Mouse (Mus musculus): ENCODE measurements around the gene Il25. TPM values are rescaled to one million over a fixed set of nuclear protein-coding genes. Genes with fewer than 3 reads are reported as not detected.

The Il25 gene
- total RNA-seq, 2 experiments from 2014 or later, result not detected

GRCm38 (mm10) chr14:54925349-54926342, 6.8 kb upstream of the Il25 start, which contains the start of gene Efs:
Gene Efs, minus strand, starts transcription at chr14:54926126.
- DNase-seq, result peak; percentile 78
- intact Hi-C loops (cut with DNase I; ENCODE audit: low total_unique reads), result no loop called here

GRCm38 (mm10) chr14:54926401-54927158, 5.9 kb upstream of the Il25 start:
- intact Hi-C loops (cut with DNase I; ENCODE audit: low total_unique reads), result no loop called here
- DNase-seq, result peak; percentile 79

- DNase-seq, result no peak
- intact Hi-C loops (cut with DNase I; ENCODE audit: low total_unique reads), result no loop called here
Measured at GRCm38 (mm10) chr14:54927296-54927695, 5.2 kb upstream of the Il25 start.

GRCm38 (mm10) chr14:54929801-54930200, 2.7 kb upstream of the Il25 start:
- intact Hi-C loops (cut with DNase I; ENCODE audit: low total_unique reads), result loop anchor here (10.0 kb wide), 1 partner anchor 85 kb away; no protein-coding TSS in a partner anchor

GRCm38 (mm10) chr14:54930431-54930830, 2.1 kb upstream of the Il25 start:
- intact Hi-C loops (cut with DNase I; ENCODE audit: low total_unique reads), result loop anchor here (10.0 kb wide), 1 partner anchor 86 kb away; no protein-coding TSS in a partner anchor
- DNase-seq, result no peak

More at GRCm38 (mm10) chr14:54929801-54930200, 2.7 kb upstream of the Il25 start:
- no peak for DNase-seq

- no peak for DNase-seq
- intact Hi-C loops (cut with DNase I; ENCODE audit: low total_unique reads), result loop anchor here (5.0 to 10.0 kb wide), 2 partner anchors 34 to 91 kb away; no protein-coding TSS in a partner anchor
Measured at GRCm38 (mm10) chr14:54935904-54936830, 3.7 kb downstream of the Il25 start, which contains the start of gene Cmtm5. Gene Cmtm5, plus strand, starts transcription at chr14:54936261.

GRCm38 (mm10) chr14:54936831-54937160, 4.3 kb downstream of the Il25 start:
- intact Hi-C loops (cut with DNase I; ENCODE audit: low total_unique reads), result loop anchor here (5.0 to 10.0 kb wide), 2 partner anchors 34 to 92 kb away; no protein-coding TSS in a partner anchor
- no peak for DNase-seq

GRCm38 (mm10) chr14:54937361-54938182, 5.1 kb downstream of the Il25 start:
- intact Hi-C loops (cut with DNase I; ENCODE audit: low total_unique reads), result loop anchor here (5.0 to 10.0 kb wide), 2 partner anchors 35 to 93 kb away; no protein-coding TSS in a partner anchor
- DNase-seq, result no peak

- DNase-seq, result no peak
- intact Hi-C loops (cut with DNase I; ENCODE audit: low total_unique reads), result loop anchor here (5.0 to 10.0 kb wide), 2 partner anchors 36 to 94 kb away; no protein-coding TSS in a partner anchor
Measured at GRCm38 (mm10) chr14:54938431-54939219, 6.1 kb downstream of the Il25 start.

GRCm38 (mm10) chr14:54939434-54940175, 7.1 kb downstream of the Il25 start:
- peak; percentile 61 for DNase-seq
- intact Hi-C loops (cut with DNase I; ENCODE audit: low total_unique reads), result loop anchor here (5.0 to 10.0 kb wide), 2 partner anchors 37 to 95 kb away; no protein-coding TSS in a partner anchor

- DNase-seq, result no peak
- intact Hi-C loops (cut with DNase I; ENCODE audit: low total_unique reads), result no loop called here
Measured at GRCm38 (mm10) chr14:54940176-54940530, 7.7 kb downstream of the Il25 start.

GRCm38 (mm10) chr14:54941024-54941978, 8.8 kb downstream of the Il25 start:
- no peak for DNase-seq
- intact Hi-C loops (cut with DNase I; ENCODE audit: low total_unique reads), result no loop called here

GRCm38 (mm10) chr14:54942479-54942878, 10.0 kb downstream of the Il25 start:
- intact Hi-C loops (cut with DNase I; ENCODE audit: low total_unique reads), result no loop called here
- DNase-seq, result no peak

GRCm38 (mm10) chr14:54943971-54944370, 11.5 kb downstream of the Il25 start:
- DNase-seq, result no peak
- intact Hi-C loops (cut with DNase I; ENCODE audit: low total_unique reads), result no loop called here

- intact Hi-C loops (cut with DNase I; ENCODE audit: low total_unique reads), result loop anchor here (5.0 kb wide), 1 partner anchor 62 kb away; no protein-coding TSS in a partner anchor
- no peak for DNase-seq
Measured at GRCm38 (mm10) chr14:54944939-54945338, 12.4 kb downstream of the Il25 start.

Data from gastrocnemius, postnatal 14 days (tissue).